Mouse (Mus musculus): ENCODE results near the gene Leap2. TPM values are rescaled to one million over a fixed set of nuclear protein-coding genes. Genes with fewer than 3 reads are reported as not detected.

Leap2 gene
- total RNA-seq, 1 experiment from 2014 or later = not detected

DNA sequence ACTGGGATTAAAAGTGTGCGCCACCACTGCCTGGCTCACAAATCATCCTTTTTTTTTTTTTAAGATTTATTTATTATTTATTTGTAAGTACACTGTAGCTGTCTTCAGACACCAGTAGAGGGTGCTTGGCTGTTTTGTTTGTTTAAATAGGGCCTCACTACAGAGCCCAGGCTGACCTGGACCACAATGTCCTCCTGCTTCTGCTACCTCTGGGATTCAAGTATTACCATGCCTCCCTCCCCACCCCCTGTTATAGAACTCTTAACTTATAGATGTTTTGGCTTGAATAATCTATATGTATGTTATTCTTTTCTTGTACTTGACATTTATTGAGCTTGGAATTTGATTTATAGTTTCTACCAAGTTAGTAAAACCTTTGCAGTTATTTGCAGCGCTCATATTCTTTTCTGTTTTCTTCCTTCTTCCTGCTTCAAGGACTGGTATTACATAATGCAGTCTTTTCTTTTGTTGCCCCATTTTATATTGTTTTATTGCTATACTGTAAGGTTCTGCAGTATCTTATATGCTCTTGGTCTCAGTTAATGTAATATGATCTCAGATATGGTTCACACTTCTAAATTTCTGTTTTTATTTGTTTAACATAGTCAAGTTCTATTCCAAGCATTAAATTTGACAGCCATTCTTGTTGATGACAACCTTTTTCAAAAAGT, 39.1 kb downstream of the Leap2 start:
- ATAC-seq (replicated peaks; ENCODE audit: low read depth, poor library complexity, severe bottlenecking) = no peak

DNA sequence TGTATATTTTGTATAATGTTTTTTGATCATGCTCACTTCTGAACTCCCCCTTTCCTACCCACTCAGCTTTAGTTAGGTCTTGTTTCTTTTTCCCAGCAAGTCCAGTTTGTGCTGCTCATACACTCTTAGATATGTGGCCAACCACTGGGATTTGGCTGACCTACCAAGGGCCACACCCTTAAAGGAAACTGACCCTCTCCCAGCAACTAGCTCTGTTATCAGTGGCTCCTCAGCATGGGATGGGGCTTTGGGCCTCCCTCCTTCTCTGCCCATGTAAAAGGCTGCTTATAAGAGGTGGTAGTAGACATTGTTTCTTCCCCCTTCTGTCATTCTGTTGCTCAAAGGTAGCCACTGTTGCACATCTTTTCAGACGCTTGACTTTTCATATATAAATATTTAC, 44.1 kb downstream of the Leap2 start:
- no peak for ATAC-seq (replicated peaks; ENCODE audit: low read depth, poor library complexity, severe bottlenecking)

Other genes with a start within 250 kb of the Leap2 start
- gene Hspa4, start 122.7 kb downstream of the Leap2 start, total RNA-seq (2017) = 558 and 573 TPM in 2 replicates
- 9.6 and 22.0 TPM in 2 replicates for gene Zcchc10, start 98.5 kb downstream of the Leap2 start, total RNA-seq (2017)
- 65.0 and 90.0 TPM in 2 replicates for gene Aff4, start 72.3 kb downstream of the Leap2 start, total RNA-seq (2017)
- 39.5 and 53.6 TPM in 2 replicates for gene Uqcrq, start 7.7 kb upstream of the Leap2 start, total RNA-seq (2017)
- 1.1 TPM in 1 of 2 replicates, not detected in the other for gene Gdf9, start 7.9 kb upstream of the Leap2 start, total RNA-seq (2017)
- not detected in 2 replicates for gene Gm10447, start 33.9 kb upstream of the Leap2 start, total RNA-seq (2017)
- not detected in 2 replicates for gene Shroom1, start 34.0 kb upstream of the Leap2 start, total RNA-seq (2017)
- gene Gm9837, start 47.3 kb upstream of the Leap2 start, total RNA-seq (2017) = not detected in 2 replicates
- not detected in 2 replicates for gene Gm9945, start 57.0 kb upstream of the Leap2 start, total RNA-seq (2017)
- gene Sowaha, start 57.1 kb upstream of the Leap2 start, total RNA-seq (2017) = 1.0 and 1.5 TPM in 2 replicates
- gene Sept8, start 96.1 kb upstream of the Leap2 start, total RNA-seq (2017) = 64.2 and 75.0 TPM in 2 replicates
- 18.9 and 20.0 TPM in 2 replicates for gene Kif3a, start 144.2 kb upstream of the Leap2 start, total RNA-seq (2017)
- gene Il4, start 195.5 kb upstream of the Leap2 start, total RNA-seq (2017) = 0.73 TPM in 1 of 2 replicates, not detected in the other
- gene Il13, start 211.5 kb upstream of the Leap2 start, total RNA-seq (2017) = 2.1 TPM in 1 of 2 replicates, not detected in the other

All from common myeloid progenitor, adult 5-6 weeks (primary cell).